Mouse (Mus musculus) liver, embryonic 12.5 days (tissue): ENCODE data around the gene Fank1. TPM values are rescaled to one million over a fixed set of nuclear protein-coding genes. Genes with fewer than 3 reads are reported as not detected.

Source experiments
- ATAC-seq: fragments of 200-750 bp; cut with Nextera tagmentation; 2 replicates; pipeline ENCODE4 v1.8.0; 2017; ENCODE audit warnings: moderate number of reproducible peaks, mild to moderate bottlenecking, moderate library complexity
- H3K27ac ChIP-seq: fragments of 300-500 bp; sonication (generic); 2 replicates; pipeline ENCODE4 v1.5.1; 2016; ENCODE audit warnings: mild to moderate bottlenecking
- H3K27me3 ChIP-seq: fragments of 300-500 bp; sonication (generic); replicated peaks from 2 replicates; pipeline ENCODE4 v1.6.1; 2016; ENCODE audit warnings: mild to moderate bottlenecking, moderate library complexity
- H3K36me3 ChIP-seq: fragments of 300-500 bp; sonication (generic); 2 replicates; pipeline ENCODE4 v1.6.1; 2016; ENCODE audit warnings: mild to moderate bottlenecking, moderate library complexity
- H3K4me1 ChIP-seq: fragments of 300-500 bp; sonication (generic); 2 replicates; pipeline ENCODE4 v1.6.1; 2016
- H3K4me2 ChIP-seq: fragments of 300-500 bp; sonication (generic); 2 replicates; pipeline ENCODE4 v1.6.1; 2016; ENCODE audit warnings: mild to moderate bottlenecking, moderate library complexity
- H3K4me3 ChIP-seq: fragments of 300-500 bp; sonication (generic); 2 replicates; pipeline ENCODE4 v1.5.1; 2016; ENCODE audit warnings: mild to moderate bottlenecking, moderate library complexity
- H3K9ac ChIP-seq: fragments of 300-500 bp; sonication (generic); 2 replicates; pipeline ENCODE4 v1.6.1; 2016; ENCODE audit warnings: mild to moderate bottlenecking, moderate library complexity
- H3K9me3 ChIP-seq: fragments of 300-500 bp; sonication (generic); replicated peaks from 2 replicates; pipeline ENCODE4 v1.6.1; 2016; ENCODE audit warnings: mild to moderate bottlenecking, moderate library complexity
- WGBS: fragments of 180-500 bp; shearing (Covaris S2); methylation state at CpG from one replicate; pipeline ENCODE4 v1.1.7; 2016; ENCODE audit not compliant: insufficient replicate concordance; 5-methylcytosine and 5-hydroxymethylcytosine counted together
- polyA plus RNA-seq: library from polyadenylated mRNA; unstranded; fragments of >200 nt; fragmentation: Nextera tagmentation; extraction: Ambion mirVana; gene quantifications from 2 replicates; pipeline ENCODE4 v1.2.1, GENCODE M21; 2016

The Fank1 gene
- polyA plus RNA-seq, 1 experiment from 2014 or later = 0.10 TPM

- Histone ChIP-seq H3K27ac (no peak overlapping the region), H3K4me1 (no peaks in the 10 kb centered on the region), H3K9ac (no peak overlapping the region), H3K4me3 (no peak overlapping the region), H3K9me3 (no peaks in the 10 kb centered on the region), H3K4me2 (no peak overlapping the region), H3K36me3 (no peaks in the 10 kb centered on the region), H3K27me3 (no peaks in the 10 kb centered on the region)
- WGBS = 62% methylated on average over 2 of the region's 2 CpGs
- no peak for ATAC-seq
These were observed 71.5 kb downstream of the Fank1 start for GRCm38 (mm10) chr7:133848180-133848579.

GRCm38 (mm10) chr7:133850735-133851134, 74.1 kb downstream of the Fank1 start:
- Histone ChIP-seq H3K9ac (no peak overlapping the region), H3K4me1 (no peaks in the 10 kb centered on the region), H3K27ac (no peak overlapping the region), H3K9me3 (no peaks in the 10 kb centered on the region), H3K4me3 (no peak overlapping the region), H3K4me2 (no peak overlapping the region), H3K27me3 (no peaks in the 10 kb centered on the region), H3K36me3 (no peaks in the 10 kb centered on the region)
- no peak for ATAC-seq

- Histone ChIP-seq H3K9ac (no peak overlapping the region), H3K4me3 (no peak overlapping the region), H3K27me3 (no peaks in the 10 kb centered on the region), H3K36me3 (no peaks in the 10 kb centered on the region), H3K4me1 (no peaks in the 10 kb centered on the region), H3K27ac (no peak overlapping the region), H3K9me3 (no peaks in the 10 kb centered on the region), H3K4me2 (no peak overlapping the region)
- 35% methylated on average over 3 of the region's 3 CpGs for WGBS
- no peak for ATAC-seq
These were observed 79.6 kb downstream of the Fank1 start for GRCm38 (mm10) chr7:133856278-133856677.

- WGBS = 63% methylated on average over 3 of the region's 3 CpGs
These were observed 81.8 kb downstream of the Fank1 start for GRCm38 (mm10) chr7:133858506-133858905.

DNA sequence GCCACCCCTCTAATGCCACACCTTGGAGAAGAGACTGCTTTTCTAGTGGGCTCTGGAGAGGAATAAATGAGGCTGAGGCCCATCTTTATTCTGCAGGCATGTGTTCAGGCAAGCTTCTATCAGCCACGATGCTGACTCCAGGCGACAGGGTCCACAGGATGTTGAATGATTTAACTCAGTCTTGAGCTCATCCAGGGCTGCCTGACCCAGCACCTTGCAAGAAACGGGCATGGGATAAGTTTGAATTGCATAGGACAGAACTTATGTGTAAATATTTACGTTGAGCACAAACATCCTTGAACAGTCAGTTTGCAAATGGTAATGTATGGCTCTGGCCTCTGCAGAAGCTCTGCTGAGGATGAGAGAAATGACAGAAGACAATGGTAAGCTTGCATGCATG, 82.9 kb downstream of the Fank1 start:
- Histone ChIP-seq H3K4me3 (no peak overlapping the region), H3K9ac (no peak overlapping the region), H3K4me1 (no peaks in the 10 kb centered on the region), H3K9me3 (no peaks in the 10 kb centered on the region), H3K4me2 (no peak overlapping the region), H3K36me3 (no peaks in the 10 kb centered on the region), H3K27ac (no peak overlapping the region), H3K27me3 (no peaks in the 10 kb centered on the region)
- 47% methylated on average over 4 of the region's 4 CpGs for WGBS
- no peak for ATAC-seq

More at GRCm38 (mm10) chr7:133858506-133858905, 81.8 kb downstream of the Fank1 start:
- Histone ChIP-seq H3K4me2 (no peak overlapping the region), H3K27ac (no peak overlapping the region), H3K36me3 (no peaks in the 10 kb centered on the region), H3K4me3 (no peak overlapping the region), H3K9ac (no peak overlapping the region), H3K9me3 (no peaks in the 10 kb centered on the region), H3K4me1 (no peaks in the 10 kb centered on the region), H3K27me3 (no peaks in the 10 kb centered on the region)
- ATAC-seq = no peak

DNA sequence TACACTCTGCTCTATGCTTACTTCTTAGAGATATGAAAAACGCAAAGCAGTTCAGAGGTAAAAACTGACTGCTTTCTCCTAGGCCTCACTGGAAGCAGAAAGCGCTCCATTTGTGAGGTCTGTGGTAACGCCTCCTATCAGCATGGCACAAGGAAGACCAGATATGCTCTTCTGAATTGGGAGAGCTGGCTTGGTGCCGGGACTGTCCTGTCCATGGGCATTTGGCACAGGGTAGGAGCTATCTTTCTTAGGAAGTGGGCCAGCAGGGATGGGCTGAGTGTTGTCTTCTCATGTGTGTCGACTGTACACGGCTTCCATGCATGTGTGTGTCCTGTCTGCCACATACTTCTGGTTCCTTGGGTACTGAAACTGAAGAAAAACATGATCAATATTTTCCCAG, 85.6 kb downstream of the Fank1 start:
- Histone ChIP-seq H3K4me2 (no peak overlapping the region), H3K4me3 (no peak overlapping the region), H3K9ac (no peak overlapping the region), H3K27me3 (no peaks in the 10 kb centered on the region), H3K4me1 (no peaks in the 10 kb centered on the region), H3K9me3 (no peaks in the 10 kb centered on the region), H3K27ac (no peak overlapping the region), H3K36me3 (no peaks in the 10 kb centered on the region)
- 77% methylated on average over 6 of the region's 6 CpGs for WGBS
- ATAC-seq = no peak

DNA sequence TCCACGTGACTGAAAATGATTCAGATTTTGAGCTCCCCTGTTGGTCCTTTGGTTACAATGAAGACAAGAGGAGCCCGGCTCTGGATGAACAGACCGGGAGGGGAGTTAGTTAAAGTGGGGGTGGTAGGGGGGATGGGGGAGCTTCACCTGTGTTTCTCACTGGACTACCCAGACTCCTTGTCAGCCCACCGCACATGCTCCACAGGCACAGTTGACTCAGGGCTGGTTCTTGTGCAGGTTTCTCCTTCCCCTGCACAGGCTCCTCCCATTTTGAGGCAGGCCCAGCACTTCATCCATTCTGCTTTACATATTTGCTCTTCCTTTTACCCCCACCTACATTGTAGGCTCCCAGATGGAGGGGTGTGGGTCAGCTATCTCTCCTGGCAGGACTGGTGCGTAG, 86.1 kb downstream of the Fank1 start:
- H3K9ac ChIP-seq = no peak overlapping the region
- no peaks in the 10 kb centered on the region for H3K27me3 ChIP-seq
- WGBS = 73% methylated on average over 5 of the region's 5 CpGs
- no peaks in the 10 kb centered on the region for H3K9me3 ChIP-seq
- H3K4me3 ChIP-seq = no peak overlapping the region
- no peak overlapping the region for H3K4me2 ChIP-seq
- H3K36me3 ChIP-seq = no peaks in the 10 kb centered on the region
- no peak overlapping the region for H3K27ac ChIP-seq
- no peak for ATAC-seq
- H3K4me1 ChIP-seq = no peaks in the 10 kb centered on the region

- Histone ChIP-seq H3K27ac (no peak overlapping the region), H3K36me3 (no peaks in the 10 kb centered on the region), H3K27me3 (no peaks in the 10 kb centered on the region), H3K4me2 (no peak overlapping the region), H3K9me3 (no peaks in the 10 kb centered on the region), H3K4me1 (no peaks in the 10 kb centered on the region), H3K9ac (no peak overlapping the region), H3K4me3 (no peak overlapping the region)
- ATAC-seq = no peak
- 62% methylated on average over 3 of the region's 3 CpGs for WGBS
These were observed 86.5 kb downstream of the Fank1 start for GRCm38 (mm10) chr7:133863151-133863550.

DNA sequence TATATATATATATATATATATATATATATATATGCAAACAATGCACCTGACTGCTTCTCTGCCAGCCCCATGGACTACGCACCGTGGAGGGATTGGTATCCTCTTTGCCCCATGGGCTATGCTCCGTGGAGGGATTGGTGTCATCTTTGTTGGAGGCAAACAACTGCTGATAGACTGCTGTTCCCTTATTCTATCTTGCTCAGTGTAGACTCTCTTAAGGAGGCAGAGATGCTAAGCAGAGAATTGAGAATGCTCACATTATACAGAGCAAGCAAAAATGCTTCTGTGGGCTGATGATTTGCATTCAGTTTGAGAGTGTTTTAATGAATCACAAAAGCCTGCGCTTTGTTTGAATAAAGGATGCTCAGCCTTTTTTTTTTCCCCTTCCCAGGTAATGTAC, 87.0 kb downstream of the Fank1 start:
- WGBS = 79% methylated on average over 4 of the region's 4 CpGs
- H3K4me3 ChIP-seq = no peak overlapping the region
- H3K27ac ChIP-seq = no peak overlapping the region
- H3K9ac ChIP-seq = no peak overlapping the region
- no peaks in the 10 kb centered on the region for H3K36me3 ChIP-seq
- no peaks in the 10 kb centered on the region for H3K27me3 ChIP-seq
- H3K4me2 ChIP-seq = no peak overlapping the region
- H3K4me1 ChIP-seq = no peaks in the 10 kb centered on the region
- H3K9me3 ChIP-seq = no peaks in the 10 kb centered on the region
- ATAC-seq = no peak

GRCm38 (mm10) chr7:133870265-133870664, 93.6 kb downstream of the Fank1 start:
- Histone ChIP-seq H3K4me3 (no peak overlapping the region), H3K9me3 (no peaks in the 10 kb centered on the region), H3K9ac (no peak overlapping the region), H3K36me3 (no peaks in the 10 kb centered on the region), H3K4me2 (no peak overlapping the region), H3K27me3 (no peaks in the 10 kb centered on the region), H3K4me1 (no peaks in the 10 kb centered on the region), H3K27ac (no peak overlapping the region)
- ATAC-seq = no peak
- WGBS = 55% methylated on average over 4 of the region's 4 CpGs

DNA sequence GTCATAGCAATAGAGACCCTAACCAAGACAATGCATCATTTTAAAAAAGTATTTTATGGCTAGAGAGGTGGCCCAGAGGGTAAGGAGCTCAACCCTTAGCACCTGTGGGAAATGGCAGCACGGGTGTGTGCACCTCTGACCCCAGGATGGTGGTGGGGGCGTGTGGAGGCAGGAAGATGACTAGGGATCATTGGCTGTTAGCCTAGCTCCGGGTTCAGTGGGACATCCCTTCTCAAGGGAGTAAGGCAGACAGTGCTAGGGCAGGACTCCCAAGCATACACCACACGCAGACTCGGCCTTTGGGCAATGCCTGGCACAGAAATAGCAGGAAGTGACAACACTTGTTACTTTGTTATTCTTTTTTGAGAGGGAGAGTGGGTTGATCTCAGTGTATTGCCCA, 96.0 kb downstream of the Fank1 start:
- 53% methylated on average over 5 of the region's 5 CpGs for WGBS
- no peak overlapping the region for H3K4me2 ChIP-seq

GRCm38 (mm10) chr7:133876139-133876538, 99.5 kb downstream of the Fank1 start:
- Histone ChIP-seq H3K9ac (no peak overlapping the region), H3K4me3 (no peak overlapping the region), H3K36me3 (no peaks in the 10 kb centered on the region), H3K4me2 (no peak overlapping the region), H3K4me1 (no peaks in the 10 kb centered on the region), H3K27me3 (no peaks in the 10 kb centered on the region), H3K9me3 (no peaks in the 10 kb centered on the region), H3K27ac (no peak overlapping the region)
- WGBS = 63% methylated on average over 3 of the region's 3 CpGs
- no peak for ATAC-seq

More for the DNA sequence above, 96.0 kb downstream of the Fank1 start:
- no peaks in the 10 kb centered on the region for H3K27me3 ChIP-seq
- H3K36me3 ChIP-seq = no peaks in the 10 kb centered on the region
- H3K9ac ChIP-seq = no peak overlapping the region
- no peaks in the 10 kb centered on the region for H3K4me1 ChIP-seq
- no peak overlapping the region for H3K4me3 ChIP-seq
- ATAC-seq = no peak
- no peak overlapping the region for H3K27ac ChIP-seq
- no peaks in the 10 kb centered on the region for H3K9me3 ChIP-seq

DNA sequence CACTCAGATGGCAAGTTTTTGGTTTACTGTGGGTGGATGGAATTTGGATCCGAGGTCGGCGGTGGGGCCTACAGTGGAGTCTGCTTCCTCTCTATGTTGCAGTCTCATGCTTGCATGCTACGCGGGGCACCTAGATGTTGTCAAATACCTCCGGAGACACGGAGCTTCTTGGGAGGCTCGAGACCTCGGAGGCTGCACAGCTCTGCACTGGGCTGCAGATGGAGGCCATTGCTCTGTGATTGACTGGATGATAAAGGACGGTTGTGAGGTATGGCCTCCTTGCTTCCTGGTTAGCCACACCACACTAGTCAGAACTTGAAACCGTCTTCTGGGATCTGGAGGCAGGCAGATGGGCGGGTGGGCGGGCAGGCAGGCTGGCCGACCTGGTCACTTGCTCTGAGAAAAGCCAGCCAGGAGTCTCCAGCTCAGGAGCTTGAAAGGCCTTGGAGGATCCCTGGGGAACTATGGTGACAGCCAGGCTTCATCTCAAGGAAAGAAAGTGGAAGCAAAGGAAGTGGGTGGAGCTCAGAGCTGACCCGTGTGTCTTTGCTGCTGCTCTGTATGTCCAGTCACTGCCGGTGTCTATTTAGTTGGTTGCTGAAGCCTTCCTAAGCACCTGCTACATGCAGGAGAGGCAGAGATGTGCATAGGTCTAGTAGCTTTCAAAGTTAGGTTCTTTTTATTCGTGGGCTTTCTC, 100.1 kb downstream of the Fank1 start:
- Histone ChIP-seq H3K4me2 (no peak overlapping the region), H3K36me3 (no peaks in the 10 kb centered on the region), H3K4me3 (no peak overlapping the region), H3K27ac (no peak overlapping the region), H3K4me1 (no peaks in the 10 kb centered on the region), H3K9me3 (no peaks in the 10 kb centered on the region), H3K27me3 (no peaks in the 10 kb centered on the region), H3K9ac (no peak overlapping the region)
- WGBS = 66% methylated on average over 17 of the region's 17 CpGs
- ATAC-seq = no peak
